Mouse (Mus musculus): ENCODE measurements around the gene Eva1a. TPM values are rescaled to one million over a fixed set of nuclear protein-coding genes. Genes with fewer than 3 reads are reported as not detected.
A peak's percentile ranks its signal among the peaks of the same experiment; 100 is the strongest.

Eva1a gene
- polyA plus RNA-seq, 1 experiment from 2014 or later: 60.8 TPM

DNA sequence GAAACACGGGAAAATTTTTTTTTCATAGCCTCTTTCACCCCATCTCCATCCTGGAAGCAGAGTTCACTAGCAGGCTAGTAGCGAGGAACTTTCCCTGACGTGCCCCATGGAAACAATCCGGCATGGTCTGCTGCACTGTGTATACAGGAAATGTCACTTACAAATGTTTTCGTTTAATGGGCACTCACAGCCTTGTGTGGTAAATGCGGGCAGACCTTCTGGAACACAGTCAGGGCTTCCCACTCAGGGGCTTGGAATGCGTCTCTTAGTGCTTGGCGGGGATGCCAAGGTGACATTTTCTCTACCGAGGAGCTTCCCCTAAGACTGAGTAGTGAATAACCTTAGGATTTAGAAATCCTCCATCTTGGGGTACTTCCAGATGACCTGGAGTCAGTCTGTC lies 87.0 kb downstream of the Eva1a start:
- no peak overlapping the region for H3K4me3 ChIP-seq (replicated peaks; ENCODE audit: low read depth, low read length)
- H3K27me3 ChIP-seq (ENCODE audit: insufficient read depth, low read length): no peaks in the 10 kb centered on the region
- H3K27ac ChIP-seq: peak overlapping the region; percentile 15; the same call in 1 of the 2 replicates
- H3K9me3 ChIP-seq (replicated peaks; ENCODE audit: low read length): no peaks in the 10 kb centered on the region
- DNase-seq (ENCODE audit: low spot score): peak; percentile 60
- H3K4me1 ChIP-seq (replicated peaks; ENCODE audit: insufficient read depth, low read length): no peaks in the 10 kb centered on the region
- H3K4me2 ChIP-seq (ENCODE audit: low read length): no peak overlapping the region
- 26% methylated on average over 9 of the region's 9 CpGs for WGBS
- H3K36me3 ChIP-seq (ENCODE audit: insufficient read depth, low read length): no peaks in the 10 kb centered on the region
- no peak for TF ChIP-seq CTCF (IDR thresholded peaks at IDR 0.05; ENCODE audit: low read depth)
- ATAC-seq (replicated peaks; ENCODE audit: low FRiP score, low read depth): peak; percentile 69
- H3K9ac ChIP-seq (ENCODE audit: low read depth, low read length): no peak overlapping the region

DNA sequence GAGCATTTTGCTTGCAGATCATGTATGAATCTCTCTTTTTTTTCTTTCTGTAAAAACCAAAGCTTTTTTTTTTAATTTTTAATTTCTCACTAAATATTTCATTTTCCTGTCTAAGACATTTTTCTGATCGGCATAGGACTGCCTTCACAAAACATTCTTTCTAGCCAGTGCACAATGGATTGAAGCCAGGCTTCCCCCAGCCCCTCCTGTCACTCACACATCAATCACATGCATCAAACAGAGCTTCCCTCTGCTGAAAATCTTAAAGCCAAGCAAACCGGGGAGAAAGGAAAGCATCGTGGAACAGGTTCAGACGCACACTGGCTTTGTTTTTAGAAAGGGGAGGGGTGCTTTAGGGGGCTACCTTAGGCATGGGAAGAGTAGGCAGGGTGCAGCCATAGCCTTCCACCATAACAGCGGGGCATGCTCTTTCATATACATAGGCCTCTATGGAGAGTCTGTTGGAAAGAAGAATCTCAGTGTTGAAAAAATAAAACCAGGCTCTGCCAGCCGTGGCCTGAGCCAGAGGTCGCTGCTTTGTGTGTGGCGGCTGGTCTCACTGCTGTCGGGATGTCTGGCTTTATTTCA lies 88.9 kb downstream of the Eva1a start:
- Histone ChIP-seq H3K4me1 (replicated peaks; ENCODE audit: insufficient read depth, low read length) (no peaks in the 10 kb centered on the region), H3K27me3 (ENCODE audit: insufficient read depth, low read length) (no peaks in the 10 kb centered on the region), H3K9ac (ENCODE audit: low read depth, low read length) (no peak overlapping the region), H3K4me3 (replicated peaks; ENCODE audit: low read depth, low read length) (no peak overlapping the region), H3K4me2 (ENCODE audit: low read length) (no peak overlapping the region), H3K27ac (no peak overlapping the region), H3K36me3 (ENCODE audit: insufficient read depth, low read length) (no peaks in the 10 kb centered on the region), H3K9me3 (replicated peaks; ENCODE audit: low read length) (no peaks in the 10 kb centered on the region)
- DNase-seq (ENCODE audit: low spot score) (peak; percentile 4), ATAC-seq (replicated peaks; ENCODE audit: low FRiP score, low read depth) (no peak)
- no peak for TF ChIP-seq CTCF (IDR thresholded peaks at IDR 0.05; ENCODE audit: low read depth)
- WGBS: 47% methylated on average over 9 of the region's 9 CpGs

DNA sequence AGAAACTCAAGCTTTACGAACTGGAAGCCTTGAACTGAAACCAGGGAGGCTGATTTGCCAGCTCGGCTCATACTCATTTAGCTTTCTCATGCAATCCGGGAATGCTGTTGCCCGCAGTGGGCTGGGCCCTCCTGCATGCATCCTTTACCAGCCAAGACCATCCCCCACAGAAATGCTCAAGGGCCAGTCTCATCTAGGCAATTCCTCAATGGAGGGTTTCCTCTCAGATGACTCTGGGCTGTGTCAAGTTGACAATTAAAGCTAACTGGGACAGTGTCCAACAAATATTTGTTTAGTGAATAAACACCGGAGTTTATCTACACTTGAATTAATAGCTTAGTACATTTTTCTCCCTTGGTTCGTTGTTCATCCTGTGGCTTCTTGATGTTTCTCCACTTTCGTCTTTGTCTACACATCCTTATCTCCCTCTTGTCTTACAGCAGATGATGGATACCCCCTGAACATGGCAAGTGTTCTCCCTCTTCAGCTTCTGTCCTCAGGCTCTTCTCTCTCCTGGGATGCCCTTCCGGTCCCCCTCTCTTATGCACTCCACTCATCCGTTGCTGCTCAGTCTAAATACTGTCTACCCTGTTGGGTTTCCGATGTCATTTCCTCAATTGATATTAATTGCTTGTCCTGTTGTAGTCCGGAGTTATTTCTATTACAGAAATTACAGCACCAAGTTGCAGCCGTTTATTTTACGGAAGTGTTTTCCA lies 92.2 kb downstream of the Eva1a start:
- Histone ChIP-seq H3K27me3 (ENCODE audit: insufficient read depth, low read length) (no peaks in the 10 kb centered on the region), H3K36me3 (ENCODE audit: insufficient read depth, low read length) (no peaks in the 10 kb centered on the region), H3K9ac (ENCODE audit: low read depth, low read length) (no peak overlapping the region), H3K4me2 (ENCODE audit: low read length) (no peak overlapping the region), H3K4me1 (replicated peaks; ENCODE audit: insufficient read depth, low read length) (no peaks in the 10 kb centered on the region), H3K27ac (no peak overlapping the region), H3K4me3 (replicated peaks; ENCODE audit: low read depth, low read length) (no peak overlapping the region), H3K9me3 (replicated peaks; ENCODE audit: low read length) (no peaks in the 10 kb centered on the region)
- 47% methylated on average over 13 of the region's 13 CpGs for WGBS
- no peak for ATAC-seq (replicated peaks; ENCODE audit: low FRiP score, low read depth)
- peak; percentile 61 for DNase-seq (ENCODE audit: low spot score)
- TF ChIP-seq CTCF (IDR thresholded peaks at IDR 0.05; ENCODE audit: low read depth): no peak

DNA sequence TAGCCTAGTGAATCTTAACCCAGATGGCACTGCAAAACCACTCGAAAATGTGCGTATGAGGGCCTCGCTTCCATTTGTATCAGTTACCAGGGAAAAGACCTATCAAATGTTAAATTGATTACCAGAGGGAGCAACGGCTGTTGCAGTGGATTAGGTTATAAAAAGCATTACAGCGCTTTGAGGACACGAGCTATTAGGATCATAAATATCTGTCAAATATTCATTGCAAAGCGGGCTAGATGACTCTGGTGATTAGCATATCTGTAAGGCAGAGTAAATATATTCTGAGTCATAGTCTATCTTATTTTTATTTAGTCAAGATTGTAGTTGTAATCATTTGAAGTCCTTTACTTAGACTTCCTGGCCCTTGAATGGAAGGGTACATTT lies 92.7 kb downstream of the Eva1a start:
- Histone ChIP-seq H3K27me3 (ENCODE audit: insufficient read depth, low read length) (no peaks in the 10 kb centered on the region), H3K4me3 (replicated peaks; ENCODE audit: low read depth, low read length) (no peak overlapping the region), H3K4me2 (ENCODE audit: low read length) (no peak overlapping the region), H3K9me3 (replicated peaks; ENCODE audit: low read length) (no peaks in the 10 kb centered on the region), H3K27ac (no peak overlapping the region), H3K4me1 (replicated peaks; ENCODE audit: insufficient read depth, low read length) (no peaks in the 10 kb centered on the region), H3K36me3 (ENCODE audit: insufficient read depth, low read length) (no peaks in the 10 kb centered on the region), H3K9ac (ENCODE audit: low read depth, low read length) (no peak overlapping the region)
- DNase-seq (ENCODE audit: low spot score) (no peak), ATAC-seq (replicated peaks; ENCODE audit: low FRiP score, low read depth) (no peak)
- TF ChIP-seq CTCF (IDR thresholded peaks at IDR 0.05; ENCODE audit: low read depth): no peak
- 42% methylated on average over 7 of the region's 7 CpGs for WGBS

DNA sequence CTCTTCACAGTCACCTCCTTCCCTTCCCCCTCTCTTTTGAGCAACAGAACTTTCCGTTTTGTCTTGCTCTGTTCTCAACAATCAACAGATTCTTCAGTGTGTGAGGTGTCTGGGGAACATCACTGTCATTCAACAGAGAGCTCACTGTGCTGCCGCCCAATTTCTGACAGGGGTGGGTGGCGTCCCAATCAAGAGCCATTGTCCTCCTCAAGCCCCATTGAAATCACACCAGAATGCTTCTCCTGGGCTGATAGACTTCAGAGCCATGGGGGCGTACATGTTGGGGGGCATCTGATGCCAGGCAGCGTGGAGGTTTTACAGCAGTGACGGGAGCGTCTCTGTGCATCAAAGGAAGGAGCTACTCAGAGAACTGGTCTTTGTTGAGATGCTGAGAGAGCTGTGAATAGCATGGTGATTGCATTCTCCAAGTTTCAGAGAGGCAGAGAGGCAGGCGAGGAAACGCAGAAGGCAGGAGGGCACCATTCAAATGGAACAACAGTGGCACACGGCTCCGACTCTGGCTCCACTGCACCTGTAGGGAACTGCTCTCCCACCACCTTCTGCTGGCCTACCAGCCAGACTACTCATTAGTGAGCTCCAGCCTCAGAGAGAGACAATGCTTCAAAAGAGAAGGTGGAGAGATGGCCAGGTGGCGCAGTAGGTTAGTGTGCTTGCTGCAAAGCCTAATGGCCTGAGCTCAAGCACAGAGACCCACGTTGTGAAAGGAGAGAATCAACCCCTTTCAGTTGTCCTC lies 95.3 kb downstream of the Eva1a start:
- Histone ChIP-seq H3K4me3 (replicated peaks; ENCODE audit: low read depth, low read length) (no peak overlapping the region), H3K4me2 (ENCODE audit: low read length) (no peak overlapping the region), H3K27me3 (ENCODE audit: insufficient read depth, low read length) (no peaks in the 10 kb centered on the region), H3K4me1 (replicated peaks; ENCODE audit: insufficient read depth, low read length) (no peaks in the 10 kb centered on the region), H3K36me3 (ENCODE audit: insufficient read depth, low read length) (no peaks in the 10 kb centered on the region), H3K27ac (no peak overlapping the region), H3K9me3 (replicated peaks; ENCODE audit: low read length) (no peaks in the 10 kb centered on the region), H3K9ac (ENCODE audit: low read depth, low read length) (no peak overlapping the region)
- TF ChIP-seq CTCF (IDR thresholded peaks at IDR 0.05; ENCODE audit: low read depth): no peak
- no peak for ATAC-seq (replicated peaks; ENCODE audit: low FRiP score, low read depth)
- 78% methylated on average over 13 of the region's 13 CpGs for WGBS
- no peak for DNase-seq (ENCODE audit: low spot score)

Other genes starting within 250 kb of the Eva1a start
- gene Gcfc2, start 117.4 kb upstream of the Eva1a start, polyA plus RNA-seq (2015; fragmentation: Nextera tagmentation; extraction: Ambion mirVana): 6.8 and 6.9 TPM in 2 replicates
- 30.7 and 36.1 TPM in 2 replicates for gene Mrpl19, start 75.1 kb upstream of the Eva1a start, polyA plus RNA-seq (2015; fragmentation: Nextera tagmentation; extraction: Ambion mirVana)

Data from kidney, postnatal 0 days (tissue).